Mouse (Mus musculus) left cerebral cortex, postnatal 25 days (tissue): Measurements from ENCODE around the gene Vav3. TPM values are rescaled to one million over a fixed set of nuclear protein-coding genes. Genes with fewer than 3 reads are reported as not detected.

Source experiments
- DNase-seq, 2 experiments: peaks; one replicate each; pipeline ENCODE4 v3.0.0; 2022; ENCODE audit warnings: low spot score in 2 of 2, mixed read lengths in 1 of 2
- intact Hi-C: fragments of 180-260 bp; cut with DNase I; formaldehyde crosslinking; loops from one replicate; pipeline ENCODE4 v1.15.1; 2025
- total RNA-seq, 2 experiments: library from RNA; stranded (reverse); gene quantifications; 2 replicates each; pipeline ENCODE4 v1.2.3; 2021

Vav3 gene
- total RNA-seq, 2 experiments from 2014 or later: 6.6 to 6.7 TPM

DNA sequence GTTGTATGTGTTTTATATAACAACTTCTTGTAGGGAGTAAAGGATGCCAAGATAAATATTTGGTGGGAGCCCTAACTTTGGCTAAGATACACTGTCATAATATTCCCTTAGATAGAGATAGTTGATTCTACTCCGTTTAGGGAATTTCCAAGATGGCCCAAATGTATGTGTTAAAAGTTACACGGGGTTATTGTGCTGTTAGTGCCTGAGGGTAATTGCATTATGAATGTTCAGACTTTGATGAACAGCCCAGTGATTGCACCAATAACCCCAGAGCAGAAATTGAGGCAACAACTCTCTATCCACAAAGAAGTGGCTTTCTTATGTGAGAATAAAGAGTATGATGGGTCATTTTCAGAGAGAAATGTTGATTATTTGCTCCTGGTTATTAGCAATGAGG lies 283.3 kb downstream of the Vav3 start:
- intact Hi-C loops: no loop called here
- DNase-seq: no peak

DNA sequence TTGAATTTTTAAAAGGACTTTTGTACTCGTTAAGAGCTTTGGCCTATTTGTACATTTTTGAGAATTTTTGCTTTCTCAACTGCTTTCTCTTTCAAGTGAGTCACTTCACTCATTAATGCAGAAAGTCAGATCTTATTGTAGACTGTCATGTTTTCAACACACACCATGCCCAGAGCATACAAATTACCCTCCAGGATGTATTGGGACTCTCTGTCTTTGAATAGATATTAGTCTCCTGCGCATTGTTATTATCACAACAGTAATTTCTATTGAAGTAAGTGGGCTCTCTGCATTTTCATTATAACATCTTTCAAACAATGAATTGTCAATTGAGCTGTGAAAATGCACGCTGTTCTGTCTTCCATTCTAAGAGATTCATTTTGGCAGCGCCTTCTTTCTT lies 295.6 kb downstream of the Vav3 start:
- no peak for DNase-seq
- intact Hi-C loops: no loop called here

DNA sequence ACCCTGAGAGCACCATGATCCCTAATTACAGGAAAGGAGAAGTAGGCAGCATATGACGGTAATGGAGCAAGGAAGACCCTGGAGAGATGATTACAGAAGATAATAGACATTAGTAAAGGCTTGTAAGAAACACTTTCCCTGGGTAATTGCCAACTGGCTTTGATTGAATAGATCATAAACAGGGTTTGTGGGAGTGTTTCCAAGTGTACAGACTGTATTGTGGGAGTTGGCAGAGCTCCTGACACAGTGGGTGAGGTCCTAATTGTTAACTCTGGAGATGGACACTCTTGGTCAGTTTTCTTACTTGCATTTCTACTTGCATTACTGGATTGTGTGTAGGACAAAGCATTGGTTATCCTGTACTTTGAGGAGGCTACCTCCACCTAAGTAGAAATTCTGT lies 298.9 kb downstream of the Vav3 start:
- DNase-seq: no peak
- intact Hi-C loops: no loop called here

DNA sequence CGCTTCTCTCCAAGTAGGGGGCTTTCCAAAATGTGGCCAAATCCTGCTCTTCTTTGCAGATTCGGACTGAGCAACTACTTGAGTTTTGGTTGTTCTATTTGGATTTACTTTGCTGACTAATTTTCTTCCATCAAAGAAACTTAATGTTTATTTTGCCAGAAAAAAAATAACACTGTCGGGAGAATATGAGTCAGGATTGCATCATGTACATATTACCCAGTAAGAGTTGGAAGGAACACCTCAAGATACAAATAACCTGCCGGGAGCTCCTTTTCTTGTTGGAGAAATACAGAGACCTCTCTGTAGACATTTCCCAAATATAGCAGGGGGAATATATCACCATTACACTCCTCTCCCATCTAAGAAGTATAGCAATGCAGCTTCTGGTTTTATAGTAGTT lies 300.3 kb downstream of the Vav3 start:
- intact Hi-C loops: no loop called here
- DNase-seq: no peak

DNA sequence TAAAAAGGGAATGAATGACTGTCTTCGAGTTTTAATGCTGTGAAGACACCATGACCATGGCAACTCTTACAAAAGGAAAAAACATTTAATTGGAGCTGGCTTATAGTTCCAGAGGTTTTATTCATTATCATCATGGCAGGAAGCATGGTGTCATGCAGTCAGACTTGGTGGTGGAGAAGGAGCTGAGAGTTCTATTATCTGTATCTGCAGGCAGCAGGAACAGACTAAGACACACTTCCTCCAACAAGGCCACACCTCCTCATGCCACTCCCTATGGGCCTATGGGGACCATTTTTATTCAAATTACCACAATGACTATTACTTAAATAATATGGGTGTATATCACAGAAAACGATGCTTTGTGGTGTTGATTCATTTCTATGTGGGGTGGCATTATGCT lies 307.8 kb downstream of the Vav3 start:
- intact Hi-C loops: no loop called here
- DNase-seq: no peak

DNA sequence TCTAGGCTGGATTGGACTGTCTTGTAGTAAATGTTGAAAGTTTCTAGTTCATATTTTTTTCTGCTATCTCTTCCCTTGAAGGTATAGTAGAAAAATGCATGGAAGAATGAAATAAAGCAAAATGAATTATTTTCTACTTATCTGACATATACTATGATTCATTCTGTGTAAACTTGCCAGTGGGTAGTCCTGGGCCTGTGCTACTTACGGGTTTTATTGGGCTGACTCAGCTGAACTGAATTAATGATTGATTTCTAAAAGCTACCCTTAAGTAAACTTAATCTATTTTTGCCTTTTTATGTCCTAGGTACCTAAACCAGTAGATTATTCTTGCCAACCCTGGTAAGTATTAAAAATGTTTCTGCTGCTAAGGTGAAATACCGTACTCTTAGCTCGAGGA lies 311.0 kb downstream of the Vav3 start:
- no peak for DNase-seq
- intact Hi-C loops: no loop called here

DNA sequence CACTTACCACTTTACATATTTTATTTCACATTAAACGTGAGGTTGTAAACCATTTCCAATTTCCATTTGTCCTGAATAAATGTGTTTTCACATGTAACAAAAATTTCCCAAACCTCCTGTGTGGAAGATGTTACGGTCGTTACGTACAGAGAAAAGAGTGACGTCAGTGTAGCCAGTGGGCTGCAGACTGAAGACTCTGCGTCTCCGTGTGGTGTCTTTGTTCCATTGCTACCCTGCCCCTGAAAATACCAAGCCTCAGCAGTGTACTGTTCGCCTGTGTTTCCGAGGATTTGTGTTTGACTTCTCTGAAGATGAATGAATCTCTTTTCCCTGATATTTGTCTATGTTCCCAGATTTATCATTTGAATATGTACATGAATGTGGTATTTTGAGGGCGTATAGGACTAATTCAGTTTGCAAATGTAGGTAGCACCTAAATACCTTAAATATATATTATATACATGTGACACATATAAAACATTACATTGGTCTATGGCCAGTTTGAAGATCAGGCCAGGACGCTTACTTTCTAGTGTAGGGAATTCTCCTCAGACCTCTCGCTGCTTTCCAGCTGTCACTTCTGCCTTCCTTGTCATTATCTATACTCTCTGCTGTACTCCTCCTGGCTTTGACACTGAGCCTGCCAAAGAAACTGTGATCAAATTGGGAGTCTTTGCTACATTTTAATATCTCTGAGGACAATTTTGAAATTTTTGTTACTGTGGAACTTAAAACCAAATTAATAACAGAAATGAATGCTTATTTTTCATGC lies 312.6 kb downstream of the Vav3 start:
- DNase-seq: no peak
- intact Hi-C loops: no loop called here

DNA sequence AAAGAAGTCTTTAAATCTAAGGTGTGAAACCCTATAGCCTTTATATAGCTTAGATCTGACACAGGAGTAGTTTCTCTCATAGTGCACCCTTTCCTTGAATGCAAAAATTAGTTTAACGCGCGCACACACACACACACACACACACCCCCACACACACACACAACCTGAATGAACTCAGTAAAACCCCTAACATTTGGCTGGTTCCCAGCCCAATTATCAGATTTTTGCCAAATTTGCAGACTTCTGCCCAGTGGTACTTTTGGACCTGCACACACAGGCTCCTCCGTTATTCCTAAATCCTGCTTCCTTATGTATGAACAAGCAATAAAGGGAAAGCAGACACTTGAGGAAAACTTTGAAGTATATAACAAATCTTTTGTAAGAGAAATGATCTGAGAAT lies 313.9 kb downstream of the Vav3 start:
- no peak for DNase-seq
- intact Hi-C loops: no loop called here

DNA sequence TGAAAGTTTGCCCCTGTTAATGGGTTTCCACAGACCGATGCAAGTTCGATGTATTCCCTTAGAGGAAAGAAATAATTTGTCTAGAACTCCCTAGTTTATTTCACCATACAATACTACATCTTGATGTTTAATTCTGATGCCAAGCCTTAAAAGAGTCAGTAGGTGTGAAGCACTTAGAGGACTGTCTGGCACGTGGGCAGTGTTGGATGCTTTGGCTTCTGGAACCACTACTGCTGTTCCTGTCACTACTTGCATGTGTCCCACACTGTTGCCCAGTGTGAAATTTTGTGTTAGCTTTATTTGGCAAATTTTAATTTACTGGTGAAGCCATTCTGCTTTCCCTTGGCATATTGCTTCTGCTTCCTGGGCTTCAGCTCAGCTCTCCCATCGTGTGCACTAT lies 331.3 kb downstream of the Vav3 start:
- intact Hi-C loops: no loop called here
- DNase-seq: peak; percentile 34 to 66

DNA sequence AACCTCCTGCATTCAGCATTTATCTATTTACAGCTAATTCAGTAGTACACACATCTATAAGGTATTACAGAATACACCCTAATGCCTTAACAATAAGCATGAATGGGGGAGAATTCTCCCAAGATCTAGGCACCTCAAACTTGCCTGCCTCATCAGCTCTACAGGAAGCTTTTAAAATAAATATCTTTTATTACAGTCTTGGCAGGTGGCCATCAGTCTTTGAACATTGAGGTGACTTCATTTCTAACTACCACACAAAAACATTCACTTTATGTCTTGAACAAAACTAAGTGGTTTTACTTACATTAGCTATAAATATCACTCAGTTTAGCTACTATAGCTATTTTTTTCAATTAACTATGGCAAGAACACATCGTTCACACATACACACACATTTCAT lies 332.5 kb downstream of the Vav3 start:
- DNase-seq: no peak
- intact Hi-C loops: no loop called here

DNA sequence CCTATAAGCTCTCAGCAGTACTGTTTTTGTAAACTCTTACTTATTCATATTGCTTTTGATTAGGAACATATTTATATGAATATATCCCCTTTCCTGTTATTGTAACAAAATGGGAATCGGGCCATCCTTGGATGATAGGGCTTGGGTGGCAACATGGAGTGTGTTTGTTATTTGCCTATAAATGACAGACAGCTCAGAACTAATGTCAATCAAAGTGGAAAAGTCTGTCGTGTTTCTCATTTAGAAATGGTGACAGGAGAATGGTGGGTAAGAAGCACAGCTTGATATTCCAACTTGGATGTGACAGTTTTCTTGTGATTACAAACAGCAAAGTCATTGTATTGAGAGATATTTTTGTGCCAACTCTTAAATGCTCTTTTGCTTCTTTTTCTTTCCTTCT lies 339.8 kb downstream of the Vav3 start:
- DNase-seq: no peak
- intact Hi-C loops: no loop called here

DNA sequence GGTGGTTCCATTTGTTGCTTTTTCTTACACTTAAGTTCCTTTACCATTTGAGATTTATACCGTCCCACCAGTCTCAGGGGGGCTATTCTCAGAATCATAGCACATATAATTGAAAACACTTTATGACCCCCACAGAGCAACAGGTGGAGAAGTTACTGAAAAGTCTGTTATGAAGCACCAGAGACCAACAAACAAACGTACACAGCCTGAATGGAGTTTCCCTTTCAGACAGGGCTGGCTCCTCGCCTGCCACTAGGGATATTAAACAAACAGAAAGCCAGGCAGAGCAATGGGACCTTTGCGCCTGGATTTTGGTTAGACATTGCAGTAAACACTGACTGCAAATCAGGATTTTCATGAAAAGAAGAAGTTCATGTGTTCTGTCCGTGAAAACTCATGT lies 341.4 kb downstream of the Vav3 start:
- intact Hi-C loops: no loop called here
- DNase-seq: no peak

DNA sequence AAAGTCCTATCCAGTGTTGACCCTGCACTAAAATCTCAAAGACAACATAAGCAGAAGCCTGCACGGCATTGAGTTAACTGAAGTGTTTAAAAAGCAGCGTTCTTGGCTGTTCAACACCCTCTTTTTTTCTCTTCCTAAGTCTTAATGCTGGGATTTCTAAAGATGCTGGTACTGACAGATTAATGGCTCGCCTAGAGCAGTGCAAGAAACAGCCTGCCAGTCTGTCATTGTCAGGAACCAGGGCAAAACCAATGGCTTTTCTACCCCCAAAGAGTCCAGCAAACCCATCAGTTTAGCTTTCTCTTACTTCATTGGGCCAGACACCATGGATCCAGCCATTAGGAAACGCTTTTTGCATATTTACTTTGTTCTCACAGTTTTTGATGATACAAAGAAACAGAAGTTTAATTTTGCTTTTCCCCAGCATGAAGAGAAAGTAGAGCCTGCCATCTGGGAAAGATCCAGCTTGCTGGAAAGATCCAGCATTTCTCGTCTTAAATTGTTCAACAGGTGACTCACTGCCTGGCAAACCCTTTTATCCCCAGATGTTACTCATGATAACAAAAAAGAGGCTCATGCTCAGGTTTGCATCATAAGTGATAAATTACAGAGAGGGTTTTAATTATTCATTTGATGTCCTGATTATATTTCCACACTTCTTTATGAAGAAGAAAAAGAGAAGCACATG lies 343.3 kb downstream of the Vav3 start:
- peak in 1 of 2 experiments; percentile 36 for DNase-seq
- intact Hi-C loops: no loop called here

DNA sequence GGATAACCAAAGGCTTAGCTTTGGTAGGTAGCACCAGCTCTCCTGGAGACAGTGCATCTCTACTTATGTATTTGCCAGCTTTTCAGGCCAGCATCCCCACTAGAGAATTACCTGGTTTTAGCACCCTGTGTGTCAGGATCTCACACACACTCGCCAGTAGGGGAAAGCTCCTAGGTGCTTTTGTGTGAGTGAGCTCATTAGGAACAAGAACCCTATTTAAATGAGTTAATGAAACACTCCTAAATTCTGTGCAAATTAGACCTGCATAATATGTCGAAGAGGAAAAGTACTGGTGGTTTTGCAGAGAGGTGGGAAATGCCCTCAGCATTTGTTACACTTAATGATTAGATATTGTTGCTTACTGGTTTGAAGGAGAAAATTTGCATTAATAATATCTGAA lies 350.1 kb downstream of the Vav3 start:
- intact Hi-C loops: no loop called here
- no peak for DNase-seq

DNA sequence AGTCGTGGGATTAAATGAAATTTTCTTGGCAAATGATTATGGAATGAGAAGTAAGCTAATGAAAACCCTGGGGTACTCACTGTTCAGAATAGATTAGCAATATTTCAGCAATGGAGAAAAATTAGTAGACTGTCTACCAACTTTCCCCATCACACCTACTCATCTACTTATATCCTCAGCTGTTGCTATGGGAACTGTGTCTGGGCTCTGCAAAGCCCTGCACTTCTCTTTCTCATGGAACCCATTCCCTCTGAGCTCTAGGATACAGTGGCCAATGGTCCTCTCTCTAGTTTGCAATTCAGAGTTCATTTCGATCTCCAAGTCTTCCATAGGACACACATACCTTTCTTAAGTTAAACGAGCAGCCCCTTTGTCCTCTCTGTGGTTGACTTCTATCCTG lies 352.2 kb downstream of the Vav3 start:
- intact Hi-C loops: no loop called here

DNA sequence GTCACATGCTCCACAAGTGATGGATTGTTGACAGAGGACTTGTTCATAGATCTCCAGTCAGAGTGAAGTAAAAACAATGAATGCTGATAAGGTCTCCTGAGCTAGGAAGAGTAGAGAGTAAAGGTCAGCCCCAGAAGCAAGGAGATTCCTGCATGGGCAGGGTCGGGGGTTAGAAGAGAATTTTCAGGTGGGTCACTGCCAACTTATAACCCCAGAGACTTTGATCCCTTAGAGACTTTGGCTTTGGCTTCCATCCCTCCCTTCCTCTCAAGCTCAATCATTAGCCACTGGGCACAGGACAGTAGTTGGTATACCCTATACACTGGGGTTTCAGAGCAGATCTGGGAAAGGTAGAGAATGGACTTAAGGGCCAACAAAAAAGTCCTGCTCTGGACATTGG lies 360.8 kb downstream of the Vav3 start:
- no peak for DNase-seq
- intact Hi-C loops: no loop called here

More for the DNA sequence above, 352.2 kb downstream of the Vav3 start:
- peak; percentile 10 to 21 for DNase-seq

DNA sequence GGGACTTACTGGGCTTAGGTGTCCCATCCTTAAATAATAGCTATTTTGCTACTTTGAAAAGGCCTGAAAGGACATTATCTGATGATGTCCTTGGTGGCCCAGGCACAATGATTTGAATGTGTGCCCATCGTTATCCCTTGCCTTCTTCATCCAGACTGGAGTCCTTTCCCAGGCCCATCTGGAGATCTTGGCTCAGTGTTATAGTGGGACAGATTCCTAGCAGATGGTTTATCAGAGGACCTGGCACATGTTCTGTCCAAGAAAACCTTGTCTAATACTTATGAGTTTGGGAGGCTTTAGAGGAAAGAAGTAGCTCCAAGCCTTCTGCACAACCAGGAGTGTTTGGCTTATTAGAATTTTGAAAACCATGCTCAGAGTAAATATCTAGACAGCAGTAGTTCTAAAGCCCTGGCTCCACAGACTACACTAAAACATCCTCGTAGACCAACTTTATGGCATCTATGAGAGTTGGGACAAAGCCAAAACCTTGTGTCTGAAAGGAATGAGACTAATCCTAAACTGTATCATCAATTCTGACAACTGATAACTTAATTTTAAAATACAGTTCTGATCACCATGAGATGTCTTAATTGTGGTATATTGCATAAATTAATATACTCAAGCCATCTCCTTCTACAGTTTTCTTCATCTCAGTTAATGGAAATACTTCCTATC lies 367.5 kb downstream of the Vav3 start:
- DNase-seq: peak in 1 of 2 experiments; percentile 41
- intact Hi-C loops: no loop called here

DNA sequence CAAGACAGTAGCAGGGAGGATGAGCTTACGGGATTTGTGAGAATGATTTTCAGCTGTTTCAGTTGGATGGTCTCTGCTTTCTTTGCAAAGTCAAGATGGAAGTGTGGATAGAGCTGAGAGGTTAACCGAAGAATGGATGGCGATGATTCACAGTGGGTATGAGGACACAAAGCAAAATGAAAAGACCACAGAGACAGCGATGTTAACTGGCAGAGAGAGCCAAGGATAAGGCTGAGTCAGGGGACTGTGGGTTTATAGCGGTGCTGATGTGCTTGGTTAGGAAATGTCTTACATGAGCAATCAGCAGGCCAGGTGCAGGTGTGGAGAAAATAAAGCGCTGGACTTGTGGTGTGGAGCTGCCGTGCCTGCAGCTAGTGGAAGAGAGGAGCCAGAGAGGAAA lies 371.3 kb downstream of the Vav3 start:
- intact Hi-C loops: no loop called here
- no peak for DNase-seq

DNA sequence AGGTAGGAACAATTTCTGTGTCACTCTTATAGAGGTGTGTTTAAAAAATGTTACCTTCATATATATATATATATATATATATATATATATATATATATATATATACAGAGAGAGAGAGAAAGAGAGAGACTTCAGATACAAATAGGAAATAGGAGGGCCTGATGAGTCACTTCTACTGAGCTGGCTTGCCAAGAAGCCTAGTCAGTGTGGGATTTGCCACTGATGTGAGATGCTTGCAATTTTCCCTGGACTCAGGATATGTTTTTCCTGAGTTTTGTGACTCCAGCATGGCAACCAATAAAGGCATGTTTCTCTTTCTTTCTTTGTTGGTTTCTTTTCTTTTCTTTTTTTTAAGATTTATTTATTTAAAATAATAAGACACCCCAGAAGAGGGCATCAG lies 374.0 kb downstream of the Vav3 start:
- intact Hi-C loops: no loop called here
- peak in 1 of 2 experiments; percentile 50 for DNase-seq

DNA sequence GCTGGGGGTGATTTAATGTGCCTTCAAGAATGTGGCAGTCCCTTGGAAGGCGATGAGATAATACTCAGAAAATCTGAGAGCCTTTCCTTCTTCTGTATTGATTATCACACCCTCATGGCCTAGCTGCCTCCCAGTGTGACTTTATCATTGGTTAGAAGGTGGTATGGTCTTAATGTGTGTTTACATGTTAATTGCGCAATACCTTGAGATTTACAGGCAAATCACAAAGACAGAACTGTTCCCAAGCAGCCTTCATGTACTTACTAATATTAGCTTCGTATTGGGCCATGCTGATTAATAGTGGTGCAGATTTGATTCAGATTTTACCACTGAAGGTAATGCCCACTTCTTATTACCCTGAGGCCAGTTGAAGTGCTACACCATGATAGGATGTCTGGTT lies 381.3 kb downstream of the Vav3 start:
- DNase-seq: no peak
- intact Hi-C loops: no loop called here

DNA sequence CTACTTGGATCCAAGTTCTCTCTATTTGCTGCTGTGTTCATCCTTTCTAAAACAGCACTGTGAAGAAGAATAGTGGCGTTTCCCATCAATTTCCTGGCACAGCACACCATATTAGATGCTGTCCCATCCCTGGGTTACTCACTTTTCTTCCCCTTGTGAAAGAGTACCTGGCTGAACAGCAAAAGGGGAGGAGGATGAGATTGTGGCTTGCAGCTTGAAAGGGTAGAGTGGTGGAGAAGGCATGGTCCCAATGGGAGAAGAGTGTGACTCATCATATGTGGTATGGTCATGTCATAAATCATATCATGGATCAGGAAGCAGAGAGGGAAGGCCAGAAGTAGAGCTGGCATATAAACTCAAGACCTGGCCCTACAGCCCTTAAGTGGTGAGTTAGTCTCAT lies 386.3 kb downstream of the Vav3 start:
- no peak for DNase-seq
- intact Hi-C loops: no loop called here
